Mouse (Mus musculus) midbrain, embryonic 15.5 days (tissue): Measurements from ENCODE around the gene Dlgap5. TPM values are rescaled to one million over a fixed set of nuclear protein-coding genes. Genes with fewer than 3 reads are reported as not detected.

ENCODE experiments used
- ATAC-seq: fragments of 200-750 bp; cut with Nextera tagmentation; replicated peaks from 2 replicates; pipeline ENCODE4 v1.8.0; 2017; ENCODE audit warnings: moderate TSS enrichment
- H3K27ac ChIP-seq: fragments of 300-500 bp; sonication (generic); 2 replicates; pipeline ENCODE4 v1.5.1; 2015; ENCODE audit warnings: mild to moderate bottlenecking, inconsistent platforms
- H3K27me3 ChIP-seq: fragments of 300-500 bp; sonication (generic); replicated peaks from 2 replicates; pipeline ENCODE4 v1.6.1; 2015; ENCODE audit warnings: inconsistent platforms
- H3K36me3 ChIP-seq: fragments of 300-500 bp; sonication (generic); replicated peaks from 2 replicates; pipeline ENCODE4 v1.6.1; 2015; ENCODE audit warnings: inconsistent platforms
- H3K4me1 ChIP-seq: fragments of 300-500 bp; sonication (generic); 2 replicates; pipeline ENCODE4 v1.6.1; 2015; ENCODE audit warnings: inconsistent platforms
- H3K4me2 ChIP-seq: fragments of 300-500 bp; sonication (generic); 2 replicates; pipeline ENCODE4 v1.6.1; 2015; ENCODE audit warnings: inconsistent platforms, mild to moderate bottlenecking, moderate library complexity
- H3K4me3 ChIP-seq: fragments of 300-500 bp; sonication (generic); 2 replicates; pipeline ENCODE4 v1.5.1; 2015; ENCODE audit warnings: mild to moderate bottlenecking, inconsistent platforms
- H3K9ac ChIP-seq: fragments of 300-500 bp; sonication (generic); 2 replicates; pipeline ENCODE4 v1.6.1; 2015; ENCODE audit warnings: mild to moderate bottlenecking, inconsistent platforms
- H3K9me3 ChIP-seq: fragments of 300-500 bp; sonication (generic); 2 replicates; pipeline ENCODE4 v1.6.1; 2016; ENCODE audit warnings: inconsistent platforms
- WGBS: fragments of 180-500 bp; shearing (Covaris S2); methylation state at CpG from one replicate; pipeline ENCODE4 v1.1.7; 2015; ENCODE audit warnings: mixed read lengths; 5-methylcytosine and 5-hydroxymethylcytosine counted together
- polyA plus RNA-seq: library from polyadenylated mRNA; unstranded; fragments of >200 nt; fragmentation: Nextera tagmentation; extraction: Ambion mirVana; gene quantifications from 2 replicates; pipeline ENCODE4 v1.2.1, GENCODE M21; 2015

Dlgap5 gene
- polyA plus RNA-seq, 1 experiment from 2014 or later, result 7.8 TPM

- ATAC-seq, result no peak
- H3K27me3 ChIP-seq, result no peaks in the 10 kb centered on the region
- no peak overlapping the region for H3K4me3 ChIP-seq
- no peaks in the 10 kb centered on the region for H3K36me3 ChIP-seq
- no peak overlapping the region for H3K9ac ChIP-seq
- no peaks in the 10 kb centered on the region for H3K9me3 ChIP-seq
- 89% methylated on average over 9 of the region's 9 CpGs for WGBS
- peaks cover 3% of the 10 kb centered on the region for H3K4me1 ChIP-seq
- H3K4me2 ChIP-seq, result no peak overlapping the region
- H3K27ac ChIP-seq, result no peak overlapping the region
These were observed 56.3 kb downstream of the Dlgap5 start for GRCm38 (mm10) chr14:47361899-47362298.

- H3K9ac ChIP-seq, result no peak overlapping the region
- no peak overlapping the region for H3K27ac ChIP-seq
- no peaks in the 10 kb centered on the region for H3K27me3 ChIP-seq
- no peak overlapping the region for H3K4me3 ChIP-seq
- ATAC-seq, result no peak
- H3K4me2 ChIP-seq, result no peak overlapping the region
- WGBS, result 89% methylated on average over 2 of the region's 2 CpGs
- no peaks in the 10 kb centered on the region for H3K4me1 ChIP-seq
- no peaks in the 10 kb centered on the region for H3K36me3 ChIP-seq
- no peaks in the 10 kb centered on the region for H3K9me3 ChIP-seq
These were observed 56.8 kb downstream of the Dlgap5 start for GRCm38 (mm10) chr14:47361418-47361817.

GRCm38 (mm10) chr14:47359610-47360009 is 58.6 kb downstream of the Dlgap5 start:
- no peak for ATAC-seq
- Histone ChIP-seq H3K27me3 (no peaks in the 10 kb centered on the region), H3K9me3 (no peaks in the 10 kb centered on the region), H3K4me3 (no peak overlapping the region), H3K27ac (no peak overlapping the region), H3K4me1 (no peaks in the 10 kb centered on the region), H3K4me2 (no peak overlapping the region), H3K36me3 (no peaks in the 10 kb centered on the region), H3K9ac (no peak overlapping the region)
- WGBS, result 76% methylated on average over 3 of the region's 3 CpGs

- 84% methylated on average over 3 of the region's 3 CpGs for WGBS
- no peak overlapping the region for H3K4me3 ChIP-seq
- no peak overlapping the region for H3K9ac ChIP-seq
- H3K27me3 ChIP-seq, result no peaks in the 10 kb centered on the region
- no peaks in the 10 kb centered on the region for H3K36me3 ChIP-seq
- no peaks in the 10 kb centered on the region for H3K9me3 ChIP-seq
- ATAC-seq, result no peak
- no peaks in the 10 kb centered on the region for H3K4me1 ChIP-seq
- H3K27ac ChIP-seq, result no peak overlapping the region
- no peak overlapping the region for H3K4me2 ChIP-seq
These were observed 61.6 kb downstream of the Dlgap5 start for GRCm38 (mm10) chr14:47356622-47357021.

GRCm38 (mm10) chr14:47354948-47355347 is 63.3 kb downstream of the Dlgap5 start:
- Histone ChIP-seq H3K27ac (no peak overlapping the region), H3K36me3 (no peaks in the 10 kb centered on the region)
- WGBS, result 84% methylated on average over 5 of the region's 5 CpGs

GRCm38 (mm10) chr14:47354111-47354577 is 64.1 kb downstream of the Dlgap5 start:
- no peaks in the 10 kb centered on the region for H3K27me3 ChIP-seq
- 69% methylated on average over 8 of the region's 8 CpGs for WGBS
- no peak overlapping the region for H3K4me3 ChIP-seq
- H3K4me2 ChIP-seq, result no peak overlapping the region
- H3K36me3 ChIP-seq, result no peaks in the 10 kb centered on the region
- 0 out of 2 replicates have a peak, but pooled peaks have one; percentile 20 for ATAC-seq
- no peaks in the 10 kb centered on the region for H3K9me3 ChIP-seq
- no peak overlapping the region for H3K27ac ChIP-seq
- no peak overlapping the region for H3K9ac ChIP-seq
- H3K4me1 ChIP-seq, result no peaks in the 10 kb centered on the region

More at GRCm38 (mm10) chr14:47354948-47355347, 63.3 kb downstream of the Dlgap5 start:
- no peaks in the 10 kb centered on the region for H3K4me1 ChIP-seq
- H3K4me2 ChIP-seq, result no peak overlapping the region
- no peaks in the 10 kb centered on the region for H3K27me3 ChIP-seq
- no peak overlapping the region for H3K4me3 ChIP-seq
- H3K9me3 ChIP-seq, result no peaks in the 10 kb centered on the region
- ATAC-seq, result no peak
- H3K9ac ChIP-seq, result no peak overlapping the region

GRCm38 (mm10) chr14:47353240-47353639 is 65.0 kb downstream of the Dlgap5 start:
- Histone ChIP-seq H3K9ac (no peak overlapping the region), H3K36me3 (no peaks in the 10 kb centered on the region), H3K27ac (no peak overlapping the region), H3K9me3 (no peaks in the 10 kb centered on the region), H3K27me3 (no peaks in the 10 kb centered on the region), H3K4me1 (no peaks in the 10 kb centered on the region), H3K4me2 (no peak overlapping the region), H3K4me3 (no peak overlapping the region)
- 89% methylated on average over 4 of the region's 4 CpGs for WGBS
- ATAC-seq, result no peak

GRCm38 (mm10) chr14:47352272-47352671 is 65.9 kb downstream of the Dlgap5 start:
- Histone ChIP-seq H3K36me3 (no peaks in the 10 kb centered on the region), H3K9ac (no peak overlapping the region), H3K27me3 (no peaks in the 10 kb centered on the region), H3K9me3 (no peaks in the 10 kb centered on the region), H3K4me1 (no peaks in the 10 kb centered on the region), H3K4me3 (no peak overlapping the region), H3K4me2 (no peak overlapping the region), H3K27ac (no peak overlapping the region)
- 94% methylated on average over 10 of the region's 10 CpGs for WGBS
- no peak for ATAC-seq

GRCm38 (mm10) chr14:47350974-47351373 is 67.2 kb downstream of the Dlgap5 start:
- H3K27ac ChIP-seq, result no peak overlapping the region
- no peak overlapping the region for H3K4me3 ChIP-seq
- no peaks in the 10 kb centered on the region for H3K27me3 ChIP-seq
- no peaks in the 10 kb centered on the region for H3K36me3 ChIP-seq
- 71% methylated on average over 2 of the region's 2 CpGs for WGBS
- no peak overlapping the region for H3K9ac ChIP-seq
- no peak for ATAC-seq
- no peaks in the 10 kb centered on the region for H3K4me1 ChIP-seq
- H3K4me2 ChIP-seq, result no peak overlapping the region
- no peaks in the 10 kb centered on the region for H3K9me3 ChIP-seq

- 87% methylated on average over 1 of the region's 1 CpGs for WGBS
- H3K36me3 ChIP-seq, result no peaks in the 10 kb centered on the region
- no peak overlapping the region for H3K27ac ChIP-seq
- no peaks in the 10 kb centered on the region for H3K4me1 ChIP-seq
- no peak overlapping the region for H3K9ac ChIP-seq
- no peaks in the 10 kb centered on the region for H3K27me3 ChIP-seq
- no peak for ATAC-seq
- no peak overlapping the region for H3K4me3 ChIP-seq
- no peak overlapping the region for H3K4me2 ChIP-seq
- H3K9me3 ChIP-seq, result no peaks in the 10 kb centered on the region
These were observed 71.5 kb downstream of the Dlgap5 start for GRCm38 (mm10) chr14:47346715-47347114.

- H3K27ac ChIP-seq, result no peak overlapping the region
- no peak overlapping the region for H3K4me2 ChIP-seq
- H3K4me3 ChIP-seq, result no peak overlapping the region
- H3K36me3 ChIP-seq, result no peaks in the 10 kb centered on the region
- H3K9me3 ChIP-seq, result no peaks in the 10 kb centered on the region
- ATAC-seq, result no peak
- 50% methylated on average over 4 of the region's 4 CpGs for WGBS
- H3K27me3 ChIP-seq, result no peaks in the 10 kb centered on the region
- H3K9ac ChIP-seq, result no peak overlapping the region
- no peaks in the 10 kb centered on the region for H3K4me1 ChIP-seq
These were observed 76.4 kb downstream of the Dlgap5 start for GRCm38 (mm10) chr14:47341811-47342291.

- Histone ChIP-seq H3K27ac (no peak overlapping the region), H3K9me3 (no peaks in the 10 kb centered on the region), H3K36me3 (no peaks in the 10 kb centered on the region), H3K4me1 (no peaks in the 10 kb centered on the region), H3K4me2 (no peak overlapping the region), H3K4me3 (no peak overlapping the region), H3K27me3 (no peaks in the 10 kb centered on the region), H3K9ac (no peak overlapping the region)
- ATAC-seq, result no peak
- WGBS, result 87% methylated on average over 10 of the region's 10 CpGs
These were observed 77.8 kb downstream of the Dlgap5 start for GRCm38 (mm10) chr14:47340231-47340925.
